Mouse (Mus musculus): ENCODE results near the gene Cdkal1. TPM values are rescaled to one million over a fixed set of nuclear protein-coding genes. Genes with fewer than 3 reads are reported as not detected.

Cdkal1 gene
- total and polyA plus RNA-seq, 3 experiments: 8.7 to 13.7 (median 9.5) TPM

DNA sequence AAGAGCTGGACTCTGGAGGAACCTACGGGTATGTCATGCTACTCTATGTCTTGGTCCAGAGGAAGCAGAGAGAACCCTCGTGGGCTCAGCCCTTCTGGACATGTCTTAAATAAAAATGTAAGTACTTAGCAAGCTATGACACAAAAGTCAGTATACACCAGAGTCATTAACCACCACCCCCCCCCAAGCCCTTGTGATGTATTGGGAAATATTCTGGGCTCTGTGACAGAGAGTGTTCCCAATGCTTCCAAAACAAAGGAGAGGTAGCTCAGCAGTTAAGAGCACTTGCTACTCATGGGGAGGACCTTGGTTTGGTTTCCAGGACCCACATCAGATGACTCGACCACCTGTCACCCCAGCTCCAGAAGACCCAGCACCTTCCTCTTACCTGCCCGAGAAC, 606.9 kb downstream of the Cdkal1 start:
- H3K9ac ChIP-seq (ENCODE audit: insufficient read depth, low read depth): no peak overlapping the region
- dilution Hi-C loops (cut with MboI; ENCODE audit: extremely low pct_ligation_motif_present, extremely low pct_unique_long_range_greater_than_20kb, low sequenced_read_pairs): no loop called here
- no peak overlapping the region for H3K4me3 ChIP-seq (replicated peaks in 1 of 3; ENCODE audit: low read depth in 2 of 3, low read length in 2 of 3, poor library complexity in 1 of 3)
- no peaks in the 10 kb centered on the region for H3K36me3 ChIP-seq (replicated peaks in 1 of 2; ENCODE audit: control insufficient read depth in 1 of 2, insufficient read depth in 1 of 2, low read length in 1 of 2)
- H3K27ac ChIP-seq (ENCODE audit: insufficient read depth, low read depth): no peak overlapping the region
- no peaks in the 10 kb centered on the region for H3K9me3 ChIP-seq (replicated peaks; ENCODE audit: low read length)
- in situ Hi-C loops (cut with MboI; ENCODE audit: low pct_ligation_motif_present, low pct_unique_long_range_greater_than_20kb, low sequenced_read_pairs): no loop called here
- no peak for DNase-seq (ENCODE audit: extremely low read depth)
- H3K4me1 ChIP-seq (ENCODE audit: control insufficient read depth in 1 of 2, insufficient read depth in 2 of 2): no peaks in the 10 kb centered on the region
- H3K79me2 ChIP-seq (replicated peaks; ENCODE audit: control insufficient read depth, extremely low read depth, insufficient read depth, poor library complexity, severe bottlenecking): no peaks in the 10 kb centered on the region
- no peak overlapping the region for H3K4me2 ChIP-seq (ENCODE audit: insufficient read depth, low read depth, poor library complexity, severe bottlenecking)
- H3K27me3 ChIP-seq (replicated peaks): no peaks in the 10 kb centered on the region
- TF ChIP-seq MAX (IDR thresholded peaks at IDR 0.05; ENCODE audit: low read length) (no peak), TBP (conservative IDR thresholded peaks at IDR 0.05; ENCODE audit: low read depth, low read length) (no peak), CTCF (conservative IDR thresholded peaks at IDR 0.05 in 1 of 2, IDR thresholded peaks at IDR 0.05 in 1 of 2; ENCODE audit: low read depth in 2 of 2, low read length in 2 of 2) (no peak), ZNF384 (IDR thresholded peaks at IDR 0.05; ENCODE audit: low read depth, low read length) (no peak), MYC (IDR thresholded peaks at IDR 0.05; ENCODE audit: low read depth, low read length) (no peak), GABPA (IDR thresholded peaks at IDR 0.05; ENCODE audit: insufficient replicate concordance, low read depth, low read length) (no peak), NELFE (IDR thresholded peaks at IDR 0.05; ENCODE audit: low read depth, low read length) (no peak), PAX5 (IDR thresholded peaks at IDR 0.05; ENCODE audit: low read length) (no peak)

- Histone ChIP-seq H3K36me3 (replicated peaks in 1 of 2; ENCODE audit: control insufficient read depth in 1 of 2, insufficient read depth in 1 of 2, low read length in 1 of 2) (no peaks in the 10 kb centered on the region), H3K4me3 (replicated peaks in 1 of 3; ENCODE audit: low read depth in 2 of 3, low read length in 2 of 3, poor library complexity in 1 of 3) (no peak overlapping the region), H3K4me2 (ENCODE audit: insufficient read depth, low read depth, poor library complexity, severe bottlenecking) (no peak overlapping the region), H3K9me3 (replicated peaks; ENCODE audit: low read length) (no peaks in the 10 kb centered on the region), H3K4me1 (ENCODE audit: control insufficient read depth in 1 of 2, insufficient read depth in 2 of 2) (no peaks in the 10 kb centered on the region), H3K27ac (ENCODE audit: insufficient read depth, low read depth) (no peak overlapping the region), H3K79me2 (replicated peaks; ENCODE audit: control insufficient read depth, extremely low read depth, insufficient read depth, poor library complexity, severe bottlenecking) (no peaks in the 10 kb centered on the region), H3K27me3 (replicated peaks) (no peaks in the 10 kb centered on the region), H3K9ac (ENCODE audit: insufficient read depth, low read depth) (no peak overlapping the region)
- TF ChIP-seq TCF12 (IDR thresholded peaks at IDR 0.05; ENCODE audit: low read depth, low read length) (no peak), JUND (conservative IDR thresholded peaks at IDR 0.05; ENCODE audit: low read depth, low read length) (no peak), RAD21 (IDR thresholded peaks at IDR 0.05; ENCODE audit: low read depth, low read length) (no peak), IRF4 (IDR thresholded peaks at IDR 0.05; ENCODE audit: low read depth, low read length) (no peak), ZMIZ1 (IDR thresholded peaks at IDR 0.05; ENCODE audit: low read depth, low read length) (no peak), PAX5 (IDR thresholded peaks at IDR 0.05; ENCODE audit: low read length) (no peak), NRF1 (IDR thresholded peaks at IDR 0.05; ENCODE audit: low read depth, low read length) (no peak), HCFC1 (IDR thresholded peaks at IDR 0.05; ENCODE audit: low read depth, low read length) (no peak), EP300 (IDR thresholded peaks at IDR 0.05; ENCODE audit: low read length) (no peak)
- DNase-seq (ENCODE audit: extremely low read depth): no peak
- dilution Hi-C loops (cut with MboI; ENCODE audit: extremely low pct_ligation_motif_present, extremely low pct_unique_long_range_greater_than_20kb, low sequenced_read_pairs) (no loop called here), in situ Hi-C loops (cut with MboI; ENCODE audit: low pct_ligation_motif_present, low pct_unique_long_range_greater_than_20kb, low sequenced_read_pairs) (no loop called here)
These were observed 607.7 kb downstream of the Cdkal1 start for GRCm38 (mm10) chr13:29247800-29248199.
